Mouse (Mus musculus) intestine, embryonic 14.5 days (tissue): ENCODE results near the gene Angel1. TPM values are rescaled to one million over a fixed set of nuclear protein-coding genes. Genes with fewer than 3 reads are reported as not detected.
A peak's percentile ranks its signal among the peaks of the same experiment; 100 is the strongest.

Experiments used
- ATAC-seq: fragments of 200-750 bp; cut with Nextera tagmentation; replicated peaks from 2 replicates; pipeline ENCODE4 v1.8.0; 2017; ENCODE audit warnings: low read depth, moderate number of reproducible peaks, moderate TSS enrichment, moderate library complexity; ENCODE audit not compliant: low FRiP score, low TSS enrichment
- DNase-seq: peaks from one replicate; pipeline ENCODE4 v3.0.0-alpha.2; 2018; ENCODE audit warnings: low spot score
- H3K27ac ChIP-seq: fragments of 300-500 bp; sonication (generic); 2 replicates; pipeline ENCODE4 v1.5.1; 2014; ENCODE audit warnings: low read depth, mild to moderate bottlenecking, control low read depth
- H3K27me3 ChIP-seq: fragments of 300-500 bp; sonication (generic); replicated peaks from 2 replicates; pipeline ENCODE4 v1.6.1; 2014; ENCODE audit warnings: low read length, control low read depth; ENCODE audit not compliant: control insufficient read depth, insufficient read depth
- H3K36me3 ChIP-seq: fragments of 300-500 bp; sonication (generic); 2 replicates; pipeline ENCODE4 v1.6.1; 2014; ENCODE audit warnings: low read length, control low read depth; ENCODE audit not compliant: control insufficient read depth, insufficient read depth
- H3K4me1 ChIP-seq: fragments of 300-500 bp; sonication (generic); replicated peaks from 2 replicates; pipeline ENCODE4 v1.6.1; 2014; ENCODE audit warnings: low read length, control low read depth, mixed read lengths; ENCODE audit not compliant: control insufficient read depth, insufficient read depth
- H3K4me2 ChIP-seq: fragments of 300-500 bp; sonication (generic); 2 replicates; pipeline ENCODE4 v1.6.1; 2014; ENCODE audit warnings: low read length
- H3K4me3 ChIP-seq: fragments of 300-500 bp; sonication (generic); 2 replicates; pipeline ENCODE4 v1.5.1; 2014; ENCODE audit warnings: low read depth, low read length, control low read depth, mixed read lengths
- H3K9ac ChIP-seq: fragments of 300-500 bp; sonication (generic); 2 replicates; pipeline ENCODE4 v1.6.1; 2014; ENCODE audit warnings: mild to moderate bottlenecking, low read length
- H3K9me3 ChIP-seq: fragments of 300-500 bp; sonication (generic); 2 replicates; pipeline ENCODE4 v1.6.1; 2016; ENCODE audit warnings: low read length, control low read depth; ENCODE audit not compliant: control insufficient read depth
- WGBS: fragments of 180-500 bp; shearing (Covaris S2); extraction: QIAGEN DNeasy Blood & Tissue Kit; methylation state at CpG from one replicate; pipeline ENCODE4 v1.1.7; 2014; 5-methylcytosine and 5-hydroxymethylcytosine counted together
- polyA plus RNA-seq: library from polyadenylated mRNA; unstranded; fragments of >200 nt; fragmentation: Nextera tagmentation; extraction: Ambion mirVana; gene quantifications from 2 replicates; pipeline ENCODE4 v1.2.1, GENCODE M21; 2014

Gene Angel1
- polyA plus RNA-seq, 1 experiment from 2014 or later, result 7.8 TPM

DNA sequence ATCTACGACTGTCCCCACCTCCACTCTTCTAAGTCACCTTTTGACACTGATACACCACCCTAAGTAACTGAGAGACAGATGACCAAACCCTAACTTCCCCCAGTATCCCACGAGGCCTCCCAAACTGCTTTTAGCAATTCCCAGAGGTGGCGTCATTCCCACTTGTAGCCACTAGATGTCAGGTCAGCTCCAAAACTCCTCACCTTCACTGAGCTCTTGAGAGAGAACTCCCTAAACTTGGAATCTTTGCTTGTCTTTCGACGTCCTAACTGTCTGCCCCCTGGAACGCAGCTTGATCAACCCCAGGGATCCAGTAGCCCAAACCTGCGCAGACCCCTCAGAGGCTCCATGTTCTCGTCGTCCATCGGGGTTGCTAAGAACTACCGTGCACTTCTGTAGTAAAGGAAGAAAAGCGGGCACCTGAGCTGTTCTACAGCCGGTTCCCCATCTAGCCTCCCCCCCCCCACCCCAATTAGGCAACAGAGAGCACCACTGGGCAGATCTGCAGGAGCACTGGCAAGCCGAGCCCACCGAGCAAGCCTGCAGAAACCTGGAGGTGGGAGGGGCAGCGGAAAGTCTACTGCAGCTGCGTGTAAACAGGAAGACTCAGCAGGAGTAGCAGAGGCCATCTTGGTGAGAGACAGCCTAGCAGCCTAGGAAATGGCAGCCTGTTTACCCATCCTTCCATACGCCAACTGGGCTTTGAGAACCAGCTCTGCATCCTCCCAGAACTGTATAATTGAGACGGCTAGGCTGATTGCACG is 41.8 kb upstream of the Angel1 start:
- ATAC-seq (0 out of 2 replicates have a peak, but pooled peaks have one; percentile 16), DNase-seq (peak; percentile 81)
- no peak overlapping the region for H3K4me2 ChIP-seq
- no peak overlapping the region for H3K27ac ChIP-seq
- no peaks in the 10 kb centered on the region for H3K9me3 ChIP-seq
- no peak overlapping the region for H3K4me3 ChIP-seq
- peaks cover 9% of the 10 kb centered on the region for H3K4me1 ChIP-seq
- H3K36me3 ChIP-seq, result no peaks in the 10 kb centered on the region
- H3K27me3 ChIP-seq, result no peaks in the 10 kb centered on the region
- 37% methylated on average over 20 of the region's 20 CpGs for WGBS
- H3K9ac ChIP-seq, result no peak overlapping the region

GRCm38 (mm10) chr12:86766467-86766866 is 40.2 kb upstream of the Angel1 start:
- H3K27me3 ChIP-seq, result no peaks in the 10 kb centered on the region
- H3K27ac ChIP-seq, result no peak overlapping the region
- H3K4me3 ChIP-seq, result no peak overlapping the region
- no peak for DNase-seq
- 85% methylated on average over 8 of the region's 8 CpGs for WGBS
- no peak for ATAC-seq
- H3K9ac ChIP-seq, result no peak overlapping the region
- H3K36me3 ChIP-seq, result no peaks in the 10 kb centered on the region
- H3K9me3 ChIP-seq, result no peaks in the 10 kb centered on the region
- H3K4me2 ChIP-seq, result no peak overlapping the region
- peaks cover 9% of the 10 kb centered on the region for H3K4me1 ChIP-seq

- Histone ChIP-seq H3K27ac (no peak overlapping the region), H3K4me2 (no peak overlapping the region), H3K4me3 (no peak overlapping the region), H3K4me1 (no peaks in the 10 kb centered on the region), H3K27me3 (no peaks in the 10 kb centered on the region), H3K9ac (no peak overlapping the region), H3K36me3 (no peaks in the 10 kb centered on the region), H3K9me3 (0 out of 2 replicates have a peak, but pooled peaks cover 3% of the 10 kb centered on the region)
- DNase-seq (no peak), ATAC-seq (no peak)
- 72% methylated on average over 6 of the region's 6 CpGs for WGBS
Measured at GRCm38 (mm10) chr12:86764060-86764459, 37.8 kb upstream of the Angel1 start.

DNA sequence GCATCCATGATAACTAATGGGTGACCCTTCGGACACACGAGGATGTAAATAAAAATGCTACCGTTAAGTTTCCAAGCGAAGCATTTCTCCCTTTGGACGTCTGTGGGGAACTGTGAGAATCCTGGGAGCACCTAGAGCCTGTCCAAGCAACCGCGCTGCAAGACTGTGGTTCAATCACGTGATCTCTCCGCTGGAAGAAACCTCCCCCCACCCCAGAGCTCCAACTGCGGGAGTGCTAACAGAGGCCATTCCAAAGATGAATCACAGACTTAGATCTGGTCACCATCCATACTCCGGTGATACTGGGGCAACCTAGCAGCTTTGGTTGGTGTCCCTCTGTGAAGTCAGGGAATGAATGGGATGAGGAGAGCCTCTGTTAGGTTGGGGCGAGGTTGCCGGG is 34.8 kb upstream of the Angel1 start:
- no peak overlapping the region for H3K9ac ChIP-seq
- 0 out of 2 replicates have a peak, but pooled peaks cover 3% of the 10 kb centered on the region for H3K9me3 ChIP-seq
- WGBS, result 68% methylated on average over 13 of the region's 13 CpGs
- no peaks in the 10 kb centered on the region for H3K4me1 ChIP-seq
- ATAC-seq (no peak), DNase-seq (no peak)
- H3K4me2 ChIP-seq, result no peak overlapping the region
- H3K4me3 ChIP-seq, result no peak overlapping the region
- no peak overlapping the region for H3K27ac ChIP-seq
- no peaks in the 10 kb centered on the region for H3K27me3 ChIP-seq
- no peaks in the 10 kb centered on the region for H3K36me3 ChIP-seq

DNA sequence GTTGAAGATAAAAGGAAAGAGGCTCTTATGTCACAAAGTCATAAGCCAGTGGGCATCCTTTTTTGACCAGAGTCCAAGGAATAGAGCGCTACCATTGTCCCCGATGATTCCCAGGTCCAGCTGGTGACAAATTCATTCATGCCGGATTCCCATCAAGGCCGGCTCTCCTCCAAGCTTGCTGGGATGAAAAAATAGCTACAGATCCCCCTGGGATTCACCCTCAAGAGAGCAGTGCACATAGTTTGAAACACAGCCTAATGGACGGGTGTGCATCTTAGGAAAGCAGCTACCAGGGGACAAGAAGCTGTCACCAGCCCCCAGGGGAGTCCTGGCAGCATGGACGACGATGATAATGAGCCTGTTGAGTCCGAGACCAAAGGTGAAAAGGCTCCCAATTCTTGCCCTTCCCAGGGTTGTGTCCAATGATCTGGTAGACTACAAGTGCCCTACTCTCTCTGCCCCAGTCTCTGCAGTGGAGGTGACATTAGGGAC is 8.1 kb upstream of the Angel1 start, which contains the start of gene Lrrc74a:
Gene Lrrc74a (plus strand): TSS at position 51 of the 492 bp plus-strand sequence.
- Histone ChIP-seq H3K4me3 (no peak within 1 kb of the TSS), H3K27me3 (no peaks in the 10 kb centered on the region), H3K4me1 (no peaks in the 10 kb centered on the region), H3K9me3 (no peaks in the 10 kb centered on the region), H3K36me3 (no peaks in the 10 kb centered on the region), H3K9ac (no peak within 1 kb of the TSS), H3K27ac (no peak within 1 kb of the TSS), H3K4me2 (no peak within 1 kb of the TSS)
- WGBS, result 80% methylated on average over 8 of the region's 8 CpGs
- no peak for ATAC-seq
- no peak for DNase-seq

GRCm38 (mm10) chr12:86725706-86726105 is 554 bp downstream of the Angel1 start:
- no peaks in the 10 kb centered on the region for H3K27me3 ChIP-seq
- peak overlapping the region; percentile 91 for H3K4me2 ChIP-seq
- H3K9ac ChIP-seq, result peak overlapping the region; percentile 60
- 1% methylated on average over 19 of the region's 19 CpGs for WGBS
- 0 out of 2 replicates have a peak overlapping the region, but pooled peaks have one; percentile 33 for H3K27ac ChIP-seq
- ATAC-seq (peak; percentile 10; the same call in 1 of the 2 replicates), DNase-seq (no peak)
- peak overlapping the region; percentile 73 for H3K4me3 ChIP-seq
- no peaks in the 10 kb centered on the region for H3K9me3 ChIP-seq
- H3K36me3 ChIP-seq, result no peaks in the 10 kb centered on the region
- no peaks in the 10 kb centered on the region; the same call in 1 of the 2 replicates for H3K4me1 ChIP-seq

DNA sequence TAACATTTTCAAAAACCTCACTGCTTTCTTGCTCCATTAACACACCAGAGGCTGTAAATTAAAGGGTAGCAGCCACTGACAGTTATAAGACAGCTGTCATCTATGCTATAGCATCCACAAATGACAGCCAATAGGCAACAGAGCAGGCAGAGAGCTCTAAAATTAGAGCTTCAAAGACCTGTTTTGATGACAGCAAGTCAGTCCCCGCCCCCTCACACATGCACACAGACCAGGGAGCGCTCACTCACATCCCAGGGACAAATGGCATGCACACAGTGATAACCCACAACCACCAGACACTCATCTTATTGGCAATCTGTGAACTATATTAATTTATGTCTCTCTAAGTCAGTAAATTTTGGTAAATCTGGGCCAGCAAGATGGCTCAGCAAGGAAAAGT is 2.0 kb downstream of the Angel1 start:
- Histone ChIP-seq H3K27me3 (no peaks in the 10 kb centered on the region), H3K27ac (no peak overlapping the region)
- WGBS, result 75% methylated on average over 2 of the region's 2 CpGs

GRCm38 (mm10) chr12:86721453-86721852 is 4.8 kb downstream of the Angel1 start:
- H3K4me2 ChIP-seq, result no peak overlapping the region
- DNase-seq, result no peak
- no peak for ATAC-seq
- H3K4me3 ChIP-seq, result no peak overlapping the region
- no peak overlapping the region for H3K9ac ChIP-seq
- H3K27me3 ChIP-seq, result no peaks in the 10 kb centered on the region
- no peaks in the 10 kb centered on the region for H3K9me3 ChIP-seq
- 82% methylated on average over 5 of the region's 5 CpGs for WGBS
- H3K27ac ChIP-seq, result no peak overlapping the region
- H3K4me1 ChIP-seq, result no peaks in the 10 kb centered on the region; the same call in 1 of the 2 replicates
- H3K36me3 ChIP-seq, result no peaks in the 10 kb centered on the region

More for the DNA sequence above, 2.0 kb downstream of the Angel1 start:
- ATAC-seq (no peak), DNase-seq (no peak)
- Histone ChIP-seq H3K9me3 (no peaks in the 10 kb centered on the region), H3K4me2 (no peak overlapping the region), H3K4me1 (no peaks in the 10 kb centered on the region; the same call in 1 of the 2 replicates), H3K9ac (no peak overlapping the region), H3K4me3 (no peak overlapping the region), H3K36me3 (no peaks in the 10 kb centered on the region)
